Mouse (Mus musculus) ES-Bruce4 (cell line): Measurements from ENCODE around the gene Recql5.
A peak's percentile ranks its signal among the peaks of the same experiment; 100 is the strongest.

Source experiments
- CTCF ChIP-seq: IDR thresholded peaks from one replicate; pipeline ENCODE4 v1.8.1; 2011; ENCODE audit warnings: low read depth, low read length
- EP300 ChIP-seq: IDR thresholded peaks from 2 replicates; pipeline ENCODE4 v1.6.1; 2011; ENCODE audit warnings: low read depth, low read length; ENCODE audit not compliant: insufficient read depth
- POLR2A ChIP-seq: IDR thresholded peaks from one replicate; pipeline ENCODE4 v1.8.1; 2011; ENCODE audit warnings: low read length; ENCODE audit not compliant: insufficient read depth

DNA sequence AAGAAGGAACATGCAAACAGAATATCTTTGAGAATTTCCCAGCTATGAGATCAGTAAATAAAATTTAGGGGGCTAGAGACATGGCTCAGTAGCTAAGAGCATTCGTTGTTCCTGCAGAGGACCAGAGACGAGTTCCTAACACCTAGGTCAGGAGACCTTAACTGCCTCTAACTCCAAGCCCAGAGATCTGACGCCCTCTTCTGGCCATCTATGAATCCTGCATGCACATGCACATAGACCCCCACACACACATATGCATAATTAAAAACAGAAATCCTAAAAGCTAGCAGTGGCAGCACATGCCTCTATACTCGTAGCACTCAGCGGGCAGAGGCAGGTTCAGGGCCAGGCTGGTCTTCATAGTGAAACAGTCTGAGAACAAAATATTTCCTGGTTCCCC lies 56.8 kb downstream of the Recql5 start:
- TF ChIP-seq CTCF (peak; percentile 53), EP300 (no peak), POLR2A (no peak)
